Mouse (Mus musculus): ENCODE measurements around the gene Pemt. TPM values are rescaled to one million over a fixed set of nuclear protein-coding genes. Genes with fewer than 3 reads are reported as not detected.

The Pemt gene
- total and polyA plus RNA-seq, 3 experiments: 6.9 to 10.5 (median 7.8) TPM

GRCm38 (mm10) chr11:59947752-59948400 is 98.4 kb downstream of the Pemt start, which contains the start of gene Med9:
Gene Med9 (plus strand): TSS chr11:59948206.
- H3K4me2 ChIP-seq (ENCODE audit: insufficient read depth, low read depth, poor library complexity, severe bottlenecking): peak within 1 kb of the TSS; percentile 99
- peaks cover 13% of the 10 kb centered on the region for H3K79me2 ChIP-seq (replicated peaks; ENCODE audit: control insufficient read depth, extremely low read depth, insufficient read depth, poor library complexity, severe bottlenecking)
- TF ChIP-seq MAFK (IDR thresholded peaks at IDR 0.05; ENCODE audit: insufficient replicate concordance, low read length) (no peak), MAX (IDR thresholded peaks at IDR 0.05; ENCODE audit: low read length) (no peak; the same call in 1 of the 2 replicates), IRF4 (IDR thresholded peaks at IDR 0.05; ENCODE audit: low read depth, low read length) (no peak; the same call in 1 of the 2 replicates), RCOR1 (conservative IDR thresholded peaks at IDR 0.05; ENCODE audit: low read depth, low read length) (no peak; the same call in 1 of the 2 replicates), USF1 (IDR thresholded peaks at IDR 0.05; ENCODE audit: low read depth, low read length) (no peak), SMC3 (IDR thresholded peaks at IDR 0.05; ENCODE audit: low read depth, low read length) (no peak), CTCF (conservative IDR thresholded peaks at IDR 0.05 in 1 of 2, IDR thresholded peaks at IDR 0.05 in 1 of 2; ENCODE audit: low read depth in 2 of 2, low read length in 2 of 2) (no peak), ETS1 (conservative IDR thresholded peaks at IDR 0.05; ENCODE audit: low read depth, low read length) (no peak), PAX5 (IDR thresholded peaks at IDR 0.05; ENCODE audit: low read length) (no peak), BHLHE40 (IDR thresholded peaks at IDR 0.05; ENCODE audit: low read depth, low read length) (no peak), JUND (conservative IDR thresholded peaks at IDR 0.05; ENCODE audit: low read depth, low read length) (no peak), ZC3H11A (IDR thresholded peaks at IDR 0.05; ENCODE audit: low read depth, low read length) (no peak), ZMIZ1 (IDR thresholded peaks at IDR 0.05; ENCODE audit: low read depth, low read length) (no peak), E2F4 (IDR thresholded peaks at IDR 0.05; ENCODE audit: insufficient replicate concordance, low read depth, low read length) (peak; percentile 99), NRF1 (IDR thresholded peaks at IDR 0.05; ENCODE audit: low read depth, low read length) (peak; percentile 92), ELF1 (IDR thresholded peaks at IDR 0.05; ENCODE audit: low read depth, low read length) (peak; percentile 67), NELFE (IDR thresholded peaks at IDR 0.05; ENCODE audit: low read depth, low read length) (peak; percentile 81), JUN (IDR thresholded peaks at IDR 0.05; ENCODE audit: insufficient read depth, low read depth, low read length) (no peak), GABPA (IDR thresholded peaks at IDR 0.05; ENCODE audit: insufficient replicate concordance, low read depth, low read length) (no peak; the same call in 1 of the 2 replicates), TBP (conservative IDR thresholded peaks at IDR 0.05; ENCODE audit: low read depth, low read length) (0 out of 2 replicates have a peak, but pooled peaks have one; percentile 10), ZKSCAN1 (IDR thresholded peaks at IDR 0.05; ENCODE audit: borderline replicate concordance, low read depth, low read length) (no peak), CHD1 (IDR thresholded peaks at IDR 0.05; ENCODE audit: low read depth, low read length) (no peak), MAZ (IDR thresholded peaks at IDR 0.05; ENCODE audit: low read depth, low read length) (peak; percentile 58), MEF2A (IDR thresholded peaks at IDR 0.05; ENCODE audit: borderline replicate concordance, low read depth, low read length) (peak; percentile 77; the same call in 1 of the 2 replicates), HCFC1 (IDR thresholded peaks at IDR 0.05; ENCODE audit: low read depth, low read length) (peak; percentile 92), TCF12 (IDR thresholded peaks at IDR 0.05; ENCODE audit: low read depth, low read length) (peak; percentile 89), UBTF (IDR thresholded peaks at IDR 0.05; ENCODE audit: low read depth, low read length) (no peak), KAT2A (IDR thresholded peaks at IDR 0.05; ENCODE audit: insufficient replicate concordance, low read length) (peak; percentile 88), CHD2 (IDR thresholded peaks at IDR 0.05; ENCODE audit: low read length) (no peak), EP300 (IDR thresholded peaks at IDR 0.05; ENCODE audit: low read length) (no peak), MYC (IDR thresholded peaks at IDR 0.05; ENCODE audit: low read depth, low read length) (no peak), POLR2A (IDR thresholded peaks at IDR 0.05; ENCODE audit: low read depth, low read length) (peak; percentile 75; the same call in 1 of the 2 replicates), SIN3A (IDR thresholded peaks at IDR 0.05; ENCODE audit: low read length) (peak; percentile 97), POLR2AphosphoS2 (IDR thresholded peaks at IDR 0.05; ENCODE audit: low read depth, low read length) (no peak), USF2 (conservative IDR thresholded peaks at IDR 0.05; ENCODE audit: low read depth, low read length) (no peak), MXI1 (IDR thresholded peaks at IDR 0.05; ENCODE audit: low read depth, low read length) (peak; percentile 96), ZNF384 (IDR thresholded peaks at IDR 0.05; ENCODE audit: low read depth, low read length) (peak; percentile 77), RAD21 (IDR thresholded peaks at IDR 0.05; ENCODE audit: low read depth, low read length) (no peak)
- dilution Hi-C loops (cut with MboI; ENCODE audit: extremely low pct_ligation_motif_present, extremely low pct_unique_long_range_greater_than_20kb, low sequenced_read_pairs) (no loop called here), in situ Hi-C loops (cut with MboI; ENCODE audit: low pct_ligation_motif_present, low pct_unique_long_range_greater_than_20kb, low sequenced_read_pairs) (no loop called here)
- no peaks in the 10 kb centered on the region for H3K9me3 ChIP-seq (replicated peaks; ENCODE audit: low read length)
- no peak within 1 kb of the TSS for H3K27ac ChIP-seq (ENCODE audit: insufficient read depth, low read depth)
- peaks cover 4 to 45% of the 10 kb centered on the region in 2 experiments; a peak in 3 of 4 replicates for H3K4me1 ChIP-seq (ENCODE audit: control insufficient read depth in 1 of 2, insufficient read depth in 2 of 2)
- H3K27me3 ChIP-seq (replicated peaks): peaks cover 3% of the 10 kb centered on the region
- peak within 1 kb of the TSS; percentile 71 to 99 (median 88) for H3K4me3 ChIP-seq (replicated peaks in 1 of 3; ENCODE audit: low read depth in 2 of 3, low read length in 2 of 3, poor library complexity in 1 of 3)
- H3K9ac ChIP-seq (ENCODE audit: insufficient read depth, low read depth): peak within 1 kb of the TSS; percentile 79
- H3K36me3 ChIP-seq (replicated peaks in 1 of 2; ENCODE audit: control insufficient read depth in 1 of 2, insufficient read depth in 1 of 2, low read length in 1 of 2): peaks cover 0 to 31% of the 10 kb centered on the region in 2 experiments
- peak; percentile 93 for DNase-seq (ENCODE audit: extremely low read depth)

Measured in CH12.LX (cell line).